Mouse (Mus musculus) erythroblast, embryonic 14.5 days (primary cell): Measurements from ENCODE around the gene Reep6. TPM values are rescaled to one million over a fixed set of nuclear protein-coding genes. Genes with fewer than 3 reads are reported as not detected.

ENCODE experiments used
- H3K27me3 ChIP-seq: 2 replicates; pipeline ENCODE4 v1.6.1; 2012; ENCODE audit warnings: inconsistent platforms; ENCODE audit not compliant: control insufficient read depth
- H3K36me3 ChIP-seq: 2 replicates; pipeline ENCODE4 v1.6.1; 2012; ENCODE audit warnings: mild to moderate bottlenecking, inconsistent platforms; ENCODE audit not compliant: control insufficient read depth
- H3K4me1 ChIP-seq: 2 replicates; pipeline ENCODE4 v1.6.1; 2012; ENCODE audit warnings: inconsistent platforms; ENCODE audit not compliant: control insufficient read depth
- H3K4me3 ChIP-seq: replicated peaks from 2 replicates; pipeline ENCODE3; 2012; ENCODE audit warnings: moderate library complexity, mild to moderate bottlenecking, inconsistent platforms
- H3K9me3 ChIP-seq: 2 replicates; pipeline ENCODE4 v1.6.1; 2012; ENCODE audit warnings: low read length, inconsistent platforms, mixed read lengths; ENCODE audit not compliant: control insufficient read depth
- GATA1 ChIP-seq: IDR thresholded peaks from 2 replicates; pipeline ENCODE4 v1.6.1; 2012; ENCODE audit warnings: low read length, inconsistent platforms, mixed read lengths
- TAL1 ChIP-seq: IDR thresholded peaks from 3 replicates; pipeline ENCODE4 v1.6.1; 2012; ENCODE audit warnings: low read length, inconsistent platforms, mixed read lengths
- polyA plus RNA-seq: library from polyadenylated mRNA; stranded (reverse); fragments of >175 nt; gene quantifications from 2 replicates; pipeline ENCODE4 v1.2.3, GENCODE M21; 2012

Gene Reep6
- polyA plus RNA-seq, 1 experiment = 21.4 TPM

DNA sequence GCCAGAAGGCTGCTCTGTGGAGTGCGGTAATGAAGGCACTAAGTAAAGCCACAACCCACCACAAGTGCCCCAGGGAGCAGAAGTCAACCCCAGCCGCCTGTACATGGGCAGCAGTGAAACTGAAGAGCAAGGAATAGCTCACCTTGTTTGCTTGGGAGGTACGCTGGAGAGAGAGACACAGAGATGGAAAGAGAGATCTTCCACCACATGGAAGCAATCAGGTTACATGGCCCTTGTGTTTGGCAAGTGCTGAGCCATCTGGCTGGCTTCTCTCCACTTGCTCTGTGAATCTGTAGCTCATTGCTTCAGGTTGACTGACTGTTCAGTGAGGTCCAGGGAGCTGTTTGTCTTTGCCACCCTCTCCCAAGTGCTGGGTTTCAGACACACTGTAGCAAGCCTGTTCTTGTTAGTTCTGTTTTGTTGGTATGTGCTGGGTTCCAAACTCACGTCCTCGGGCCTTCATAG is 2.8 kb downstream of the Reep6 start:
- Histone ChIP-seq H3K36me3 (peaks cover 59% of the 10 kb centered on the region), H3K4me3 (peak overlapping the region; percentile 71), H3K27me3 (no peaks in the 10 kb centered on the region; the same call in 1 of the 2 replicates), H3K9me3 (peaks cover 29% of the 10 kb centered on the region), H3K4me1 (peaks cover 82% of the 10 kb centered on the region)
- TF ChIP-seq TAL1 (no peak), GATA1 (no peak)

DNA sequence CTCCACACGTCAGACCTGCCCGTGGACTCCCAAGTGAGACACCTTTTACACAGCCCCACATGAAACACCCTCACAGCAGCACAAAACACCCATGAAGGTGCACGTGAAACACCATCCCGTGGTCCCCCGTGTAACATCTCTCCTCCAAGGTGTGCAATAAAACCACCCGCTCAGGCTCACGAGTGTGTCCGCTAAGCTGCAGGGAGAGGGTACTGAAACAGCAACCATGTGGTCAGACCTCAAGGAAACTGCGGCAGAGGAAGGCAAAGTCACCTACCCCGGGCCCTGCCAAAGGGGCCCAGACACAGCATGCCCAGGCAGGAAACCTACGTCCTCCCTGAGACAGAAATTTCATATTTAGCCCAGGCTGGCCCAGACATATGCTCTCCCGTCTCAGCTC is 6.5 kb downstream of the Reep6 start:
- TF ChIP-seq GATA1 (no peak), TAL1 (no peak)
- Histone ChIP-seq H3K4me1 (peaks cover 71% of the 10 kb centered on the region), H3K9me3 (peaks cover 27% of the 10 kb centered on the region), H3K27me3 (peaks cover 13% of the 10 kb centered on the region), H3K36me3 (peaks cover 60% of the 10 kb centered on the region), H3K4me3 (no peak overlapping the region)

DNA sequence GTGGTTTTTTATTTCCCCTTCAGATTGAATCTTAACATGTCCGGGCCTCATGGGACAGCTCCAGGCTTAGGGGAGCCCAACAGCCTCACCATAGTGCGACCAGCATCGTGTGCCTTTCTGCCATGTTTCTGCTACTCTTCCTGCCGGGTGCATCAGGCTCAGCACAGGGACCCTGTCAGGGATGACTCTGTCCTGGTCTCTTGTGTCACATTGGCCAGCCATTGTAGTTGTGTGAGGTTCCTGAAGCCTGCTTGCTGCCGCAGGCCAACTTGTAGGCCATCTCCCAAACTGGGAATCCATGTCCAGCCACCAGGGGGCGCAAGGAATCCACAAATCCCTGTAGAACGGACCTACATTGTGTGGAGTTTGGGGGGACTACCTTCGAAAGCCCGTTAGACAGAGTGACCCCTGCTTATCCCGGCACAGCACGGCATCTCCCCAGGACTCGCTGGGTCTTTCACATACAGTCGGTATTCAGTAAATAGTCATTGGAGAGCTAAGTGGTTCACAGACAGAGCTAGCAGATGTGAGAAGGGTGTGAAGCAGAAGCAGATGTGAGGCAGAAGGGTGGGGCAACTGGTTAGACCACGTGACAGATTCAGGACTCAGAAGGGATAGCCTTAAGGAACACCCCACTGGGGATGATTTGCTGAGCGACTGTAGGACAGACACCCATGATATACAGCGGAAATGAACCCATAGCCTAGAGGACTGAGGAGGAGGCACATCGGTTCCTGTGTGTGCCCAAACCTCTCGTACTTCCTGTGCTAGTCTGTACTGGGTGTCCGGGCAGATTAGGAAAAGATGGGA is 10.4 kb downstream of the Reep6 start:
- TF ChIP-seq TAL1 = no peak
- no peak for TF ChIP-seq GATA1
- H3K27me3 ChIP-seq = peaks cover 35% of the 10 kb centered on the region
- peak overlapping the region; percentile 40 for H3K4me3 ChIP-seq

DNA sequence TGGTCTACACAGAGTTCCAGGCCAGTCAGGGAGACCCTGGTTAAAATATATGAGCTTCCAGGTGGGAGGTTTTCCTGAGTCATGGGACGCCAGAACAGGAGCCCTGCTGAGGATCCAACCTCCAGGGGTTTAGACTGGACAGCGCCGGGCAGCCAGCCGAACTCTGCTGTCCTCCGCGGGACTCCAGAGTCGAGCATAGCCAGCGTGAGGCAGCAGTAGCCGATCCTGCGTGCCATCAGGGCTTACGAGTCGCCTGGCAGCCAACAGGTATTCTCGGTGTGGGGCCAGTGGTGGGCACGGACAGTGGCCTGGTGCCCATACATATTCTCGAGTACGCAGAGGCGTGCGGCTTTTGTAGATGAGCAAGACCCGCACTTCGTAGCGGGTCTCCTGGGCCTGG is 11.3 kb downstream of the Reep6 start:
- peaks cover 77% of the 10 kb centered on the region for H3K4me1 ChIP-seq

More for the DNA sequence above, 10.4 kb downstream of the Reep6 start:
- H3K9me3 ChIP-seq = peaks cover 25% of the 10 kb centered on the region
- peaks cover 25% of the 10 kb centered on the region for H3K36me3 ChIP-seq
- H3K4me1 ChIP-seq = peaks cover 74% of the 10 kb centered on the region

DNA sequence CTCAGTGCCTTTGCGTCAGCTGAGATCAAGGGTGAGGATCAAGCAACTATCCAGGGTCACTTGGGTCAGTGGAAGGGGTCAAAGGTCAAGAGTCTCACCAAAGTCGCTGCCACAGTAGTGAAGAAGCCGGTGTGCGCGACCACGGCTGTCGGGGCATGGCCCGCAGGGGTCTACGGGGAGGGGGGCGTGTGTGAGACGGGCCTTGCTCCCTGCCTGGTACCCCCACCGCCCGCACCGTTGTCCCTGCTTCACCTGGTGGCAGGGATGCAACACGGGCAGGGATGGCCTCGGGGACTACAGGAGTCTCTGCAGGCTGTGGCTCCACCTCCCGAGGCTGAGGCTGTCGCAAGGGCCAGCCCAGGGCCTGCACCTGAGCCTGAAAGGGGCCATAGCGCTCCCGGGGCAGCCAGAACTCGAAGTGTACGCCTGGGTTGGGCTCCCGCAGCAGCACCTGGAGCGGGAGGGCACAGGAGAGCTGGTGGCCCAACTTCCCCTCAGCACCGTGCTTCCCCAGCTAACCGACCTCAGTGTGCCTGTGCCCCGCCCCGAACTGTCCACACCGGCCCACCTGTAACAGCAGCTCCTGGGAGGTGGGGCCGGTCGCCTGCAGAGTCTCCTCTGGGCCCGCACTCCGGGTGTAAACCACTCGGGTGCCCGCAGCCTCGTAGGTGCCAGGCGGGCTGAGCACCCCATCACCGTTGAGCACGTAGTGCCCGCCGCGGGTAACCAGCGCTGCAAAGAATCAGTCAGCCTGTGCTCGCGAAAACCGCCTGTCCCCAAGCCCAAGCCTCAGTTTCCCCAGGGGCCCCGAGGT is 11.9 kb downstream of the Reep6 start:
- peaks cover 9% of the 10 kb centered on the region for H3K36me3 ChIP-seq
- peaks cover 17% of the 10 kb centered on the region for H3K9me3 ChIP-seq
- TF ChIP-seq TAL1 = no peak
- TF ChIP-seq GATA1 = no peak
- H3K4me1 ChIP-seq = peaks cover 75% of the 10 kb centered on the region
- H3K4me3 ChIP-seq = peak overlapping the region; percentile 69
- H3K27me3 ChIP-seq = peaks cover 41% of the 10 kb centered on the region

More for the DNA sequence above, 11.3 kb downstream of the Reep6 start:
- H3K27me3 ChIP-seq = peaks cover 39% of the 10 kb centered on the region
- H3K9me3 ChIP-seq = peaks cover 17% of the 10 kb centered on the region
- H3K36me3 ChIP-seq = peaks cover 16% of the 10 kb centered on the region
- H3K4me3 ChIP-seq = no peak overlapping the region
- TF ChIP-seq GATA1 (no peak), TAL1 (no peak)

DNA sequence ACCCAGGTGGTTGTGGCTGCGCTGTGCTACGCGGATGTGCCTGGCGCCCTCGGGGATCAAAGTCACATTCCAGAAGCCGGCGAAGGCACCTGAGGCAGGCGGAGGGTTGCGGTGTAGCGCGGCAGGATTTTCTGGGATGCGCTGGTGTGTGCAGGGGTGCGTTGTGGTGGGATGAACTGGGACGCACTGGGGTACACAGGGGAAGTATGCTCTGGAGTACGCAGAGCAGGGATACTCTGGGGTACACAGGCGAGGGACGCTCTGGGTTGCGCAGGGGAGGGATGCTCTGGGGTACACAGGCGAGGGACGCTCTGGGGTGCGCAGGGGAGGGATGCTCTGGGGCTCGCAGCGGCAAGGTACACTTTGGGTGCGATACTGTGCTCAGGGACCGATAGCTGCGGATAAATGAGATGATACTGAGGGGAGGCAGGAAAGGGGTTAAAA is 12.6 kb downstream of the Reep6 start:
- Histone ChIP-seq H3K4me3 (peak overlapping the region; percentile 69), H3K9me3 (peaks cover 17% of the 10 kb centered on the region), H3K27me3 (peaks cover 46% of the 10 kb centered on the region), H3K4me1 (peaks cover 79% of the 10 kb centered on the region), H3K36me3 (peaks cover 3% of the 10 kb centered on the region)
- TF ChIP-seq TAL1 (no peak), GATA1 (no peak)

DNA sequence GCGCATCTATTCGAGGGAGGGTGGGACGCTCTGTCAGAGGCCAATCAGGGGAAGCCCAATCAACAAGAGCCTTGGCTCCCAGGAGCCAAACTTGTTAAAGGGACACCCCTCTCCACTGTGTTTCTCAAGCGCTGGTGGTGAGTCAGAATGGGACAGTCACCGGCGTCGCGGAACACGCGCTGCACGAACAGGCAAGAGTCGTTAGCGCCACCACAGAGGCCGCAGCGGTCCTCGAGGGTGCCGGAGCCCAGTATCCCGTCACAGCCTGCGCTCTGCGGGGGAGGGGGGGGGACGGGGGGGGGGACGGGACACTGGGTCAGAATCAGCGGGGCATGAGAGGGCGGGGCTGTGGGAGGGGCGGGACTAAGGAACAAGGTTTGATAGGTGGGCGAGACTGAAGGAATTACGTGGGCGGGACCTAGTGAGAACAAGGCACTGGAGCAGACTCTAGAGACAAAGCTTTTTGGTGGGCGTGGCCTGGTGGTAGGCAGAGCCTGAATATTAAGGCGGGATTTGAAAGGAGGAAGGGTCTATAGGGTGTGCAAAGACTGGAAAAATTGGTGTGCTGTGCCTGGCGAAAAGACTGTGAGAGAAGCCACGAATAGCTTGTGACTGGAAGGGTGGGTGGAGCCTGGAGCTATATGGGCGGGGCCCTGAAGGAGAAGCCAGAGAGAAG is 13.1 kb downstream of the Reep6 start:
- Histone ChIP-seq H3K4me3 (peak overlapping the region; percentile 69), H3K4me1 (peaks cover 85% of the 10 kb centered on the region), H3K27me3 (peaks cover 51% of the 10 kb centered on the region), H3K9me3 (peaks cover 17% of the 10 kb centered on the region), H3K36me3 (peaks cover 3% of the 10 kb centered on the region; the same call in 1 of the 2 replicates)
- no peak for TF ChIP-seq TAL1
- no peak for TF ChIP-seq GATA1

DNA sequence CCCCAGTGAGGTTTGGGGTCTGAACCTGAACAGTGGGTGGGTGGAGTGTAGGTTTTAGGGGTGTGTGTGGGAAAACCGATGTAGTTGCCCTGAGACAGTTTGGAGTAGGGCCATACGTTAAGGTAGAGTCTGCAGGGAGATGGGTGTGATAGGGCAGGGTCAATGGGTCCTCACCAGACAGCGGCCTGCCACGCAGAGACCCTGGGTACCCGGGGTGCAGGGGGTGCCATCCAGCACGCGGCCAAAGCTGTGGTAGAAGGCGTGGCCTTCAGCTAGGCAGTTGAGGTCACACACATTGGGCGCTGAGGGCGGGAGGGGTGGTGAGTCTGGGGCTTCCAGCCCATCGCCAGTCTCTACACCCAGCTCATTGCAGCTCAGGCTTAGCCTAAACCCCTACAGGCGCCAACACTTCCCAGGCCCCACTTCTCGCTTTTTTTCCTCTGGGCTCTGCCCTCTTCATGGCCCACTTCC is 13.7 kb downstream of the Reep6 start:
- TF ChIP-seq GATA1 (no peak), TAL1 (no peak)
- Histone ChIP-seq H3K4me1 (peaks cover 87% of the 10 kb centered on the region), H3K27me3 (peaks cover 57% of the 10 kb centered on the region), H3K36me3 (no peaks in the 10 kb centered on the region), H3K4me3 (peak overlapping the region; percentile 69), H3K9me3 (peaks cover 17% of the 10 kb centered on the region)
